Mouse (Mus musculus) myocyte (in vitro differentiated cells): ENCODE measurements around the gene Fkbp5.

ENCODE experiments used
- E2F4 ChIP-seq: IDR thresholded peaks from one replicate; pipeline ENCODE4 v1.6.1; 2011; ENCODE audit warnings: mild to moderate bottlenecking, control low read depth, moderate library complexity; ENCODE audit not compliant: insufficient read depth
- MAX ChIP-seq: IDR thresholded peaks from one replicate; pipeline ENCODE4 v1.6.1; 2011; ENCODE audit warnings: low read depth, mild to moderate bottlenecking, control low read depth
- POLR2A ChIP-seq: IDR thresholded peaks from one replicate; pipeline ENCODE4 v1.6.1; 2011; ENCODE audit warnings: low read depth, mild to moderate bottlenecking, control low read depth, moderate library complexity; ENCODE audit not compliant: insufficient read length
- SRF ChIP-seq: IDR thresholded peaks from one replicate; pipeline ENCODE4 v1.6.1; 2011; ENCODE audit warnings: low read depth; ENCODE audit not compliant: control insufficient read depth, insufficient read length
- TCF12 ChIP-seq: IDR thresholded peaks from one replicate; pipeline ENCODE4 v1.6.1; 2011; ENCODE audit warnings: mild to moderate bottlenecking, control low read depth; ENCODE audit not compliant: poor library complexity, insufficient read depth, severe bottlenecking

DNA sequence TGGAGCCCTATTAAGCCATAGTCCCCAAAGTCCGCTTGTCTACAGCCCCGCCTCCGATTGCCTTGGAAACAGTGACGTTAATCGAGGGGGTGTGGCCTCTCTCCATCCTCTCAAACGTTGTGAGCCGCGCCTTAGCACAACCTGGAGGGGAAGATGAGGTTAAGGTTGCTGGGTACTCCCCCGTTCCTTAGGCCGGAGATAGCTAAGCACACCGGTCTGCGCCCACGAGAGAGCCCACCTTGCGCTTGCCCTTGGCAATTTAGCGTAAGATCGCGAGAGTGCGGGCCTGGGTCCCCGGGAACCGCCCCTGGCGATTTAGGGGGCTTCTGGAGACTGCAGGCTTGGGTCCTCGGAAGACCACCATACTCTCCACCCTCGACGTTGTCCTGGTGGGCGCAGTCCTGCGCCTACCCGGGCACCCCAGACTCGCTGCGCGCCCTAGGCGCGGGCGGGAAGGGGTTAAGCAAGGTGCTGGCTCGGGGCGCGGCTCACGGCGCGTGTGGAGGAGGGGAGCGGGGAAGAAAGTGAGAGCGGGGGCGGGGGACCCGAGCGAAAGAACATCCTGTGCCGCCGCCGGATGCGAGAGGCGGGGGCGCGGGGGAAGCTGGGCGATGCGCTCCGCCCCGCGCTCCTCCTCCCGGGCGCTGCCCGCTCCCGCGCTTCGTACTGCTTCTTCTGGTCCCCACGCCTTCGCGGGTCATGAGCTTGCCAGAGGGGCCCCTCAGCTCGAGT, 5.5 kb upstream of the Fkbp5 start:
- TF ChIP-seq POLR2A (no peak), E2F4 (no peak), TCF12 (no peak), SRF (no peak), MAX (no peak)
